Mouse (Mus musculus) neural tube, embryonic 14.5 days (tissue): ENCODE results near the gene Zfp963. TPM values are rescaled to one million over a fixed set of nuclear protein-coding genes. Genes with fewer than 3 reads are reported as not detected.

Experiments used
- ATAC-seq: fragments of 200-750 bp; cut with Nextera tagmentation; 2 replicates; pipeline ENCODE4 v1.8.0; 2017; ENCODE audit warnings: low read depth, mild to moderate bottlenecking, moderate TSS enrichment, moderate library complexity
- H3K27ac ChIP-seq: fragments of 300-500 bp; sonication (generic); 2 replicates; pipeline ENCODE4 v1.5.1; 2014; ENCODE audit warnings: low read depth, mild to moderate bottlenecking, control low read depth, low read length, moderate library complexity, mixed read lengths
- H3K27me3 ChIP-seq: fragments of 300-500 bp; sonication (generic); 2 replicates; pipeline ENCODE4 v1.6.1; 2014; ENCODE audit warnings: low read length; ENCODE audit not compliant: control insufficient read depth, insufficient read depth
- H3K36me3 ChIP-seq: fragments of 300-500 bp; sonication (generic); 2 replicates; pipeline ENCODE4 v1.6.1; 2014; ENCODE audit warnings: low read length, mixed read lengths; ENCODE audit not compliant: control insufficient read depth, insufficient read depth
- H3K4me1 ChIP-seq: fragments of 300-500 bp; sonication (generic); 2 replicates; pipeline ENCODE4 v1.6.1; 2014; ENCODE audit warnings: low read length; ENCODE audit not compliant: control insufficient read depth, insufficient read depth
- H3K4me2 ChIP-seq: fragments of 300-500 bp; sonication (generic); 2 replicates; pipeline ENCODE4 v1.6.1; 2014; ENCODE audit warnings: mild to moderate bottlenecking, low read depth, low read length, control low read depth
- H3K4me3 ChIP-seq: fragments of 300-500 bp; sonication (generic); 2 replicates; pipeline ENCODE4 v1.5.1; 2014; ENCODE audit warnings: low read depth, low read length, control low read depth, mixed read lengths
- H3K9ac ChIP-seq: fragments of 300-500 bp; sonication (generic); replicated peaks from 2 replicates; pipeline ENCODE4 v1.6.1; 2014; ENCODE audit warnings: low read depth, mild to moderate bottlenecking, control low read depth, low read length, mixed read lengths
- H3K9me3 ChIP-seq: fragments of 300-500 bp; sonication (generic); 2 replicates; pipeline ENCODE4 v1.6.1; 2016; ENCODE audit warnings: low read length; ENCODE audit not compliant: control insufficient read depth
- WGBS: fragments of 180-500 bp; shearing (Covaris S2); extraction: QIAGEN DNeasy Blood & Tissue Kit; methylation state at CpG from one replicate; pipeline ENCODE4 v1.1.7; 2014; 5-methylcytosine and 5-hydroxymethylcytosine counted together
- polyA plus RNA-seq: library from polyadenylated mRNA; unstranded; fragments of >200 nt; fragmentation: Nextera tagmentation; extraction: Ambion mirVana; gene quantifications from 2 replicates; pipeline ENCODE4 v1.2.1, GENCODE M21; 2014

Zfp963 gene
- polyA plus RNA-seq, 1 experiment from 2014 or later = 9.3 TPM

- ATAC-seq = 0 out of 2 replicates have a peak, but pooled peaks have one; percentile 22
- Histone ChIP-seq H3K27ac (no peak overlapping the region), H3K4me1 (no peaks in the 10 kb centered on the region), H3K36me3 (peaks cover 48% of the 10 kb centered on the region), H3K4me3 (no peak overlapping the region), H3K9me3 (0 out of 2 replicates have a peak, but pooled peaks cover 6% of the 10 kb centered on the region), H3K9ac (no peak overlapping the region), H3K4me2 (no peak overlapping the region), H3K27me3 (no peaks in the 10 kb centered on the region)
- 92% methylated on average over 4 of the region's 4 CpGs for WGBS
These were observed 12.2 kb upstream of the Zfp963 start for GRCm38 (mm10) chr8:69761814-69762445.

- Histone ChIP-seq H3K4me2 (no peak overlapping the region), H3K4me3 (no peak overlapping the region), H3K4me1 (no peaks in the 10 kb centered on the region), H3K27me3 (no peaks in the 10 kb centered on the region), H3K9me3 (no peaks in the 10 kb centered on the region), H3K36me3 (peaks cover 21% of the 10 kb centered on the region), H3K27ac (no peak overlapping the region), H3K9ac (no peak overlapping the region)
- WGBS = 98% methylated on average over 5 of the region's 5 CpGs
- no peak for ATAC-seq
These were observed 8.5 kb upstream of the Zfp963 start for GRCm38 (mm10) chr8:69758316-69758715.

GRCm38 (mm10) chr8:69752437-69752836 lies 2.7 kb upstream of the Zfp963 start:
- Histone ChIP-seq H3K27ac (no peak overlapping the region), H3K4me1 (peaks cover 5% of the 10 kb centered on the region)
- ATAC-seq = no peak

GRCm38 (mm10) chr8:69741231-69741630 lies 8.5 kb downstream of the Zfp963 start:
- 78% methylated on average over 2 of the region's 2 CpGs for WGBS
- Histone ChIP-seq H3K4me2 (no peak overlapping the region), H3K4me1 (no peaks in the 10 kb centered on the region), H3K9me3 (no peaks in the 10 kb centered on the region), H3K4me3 (no peak overlapping the region), H3K9ac (no peak overlapping the region), H3K27me3 (no peaks in the 10 kb centered on the region), H3K27ac (no peak overlapping the region), H3K36me3 (peaks cover 8% of the 10 kb centered on the region; the same call in 1 of the 2 replicates)
- ATAC-seq = no peak

More at GRCm38 (mm10) chr8:69752437-69752836, 2.7 kb upstream of the Zfp963 start:
- Histone ChIP-seq H3K4me3 (no peak overlapping the region), H3K9ac (no peak overlapping the region), H3K4me2 (no peak overlapping the region), H3K9me3 (no peaks in the 10 kb centered on the region), H3K36me3 (peaks cover 10% of the 10 kb centered on the region; the same call in 1 of the 2 replicates), H3K27me3 (no peaks in the 10 kb centered on the region)
- WGBS = 95% methylated on average over 2 of the region's 2 CpGs

DNA sequence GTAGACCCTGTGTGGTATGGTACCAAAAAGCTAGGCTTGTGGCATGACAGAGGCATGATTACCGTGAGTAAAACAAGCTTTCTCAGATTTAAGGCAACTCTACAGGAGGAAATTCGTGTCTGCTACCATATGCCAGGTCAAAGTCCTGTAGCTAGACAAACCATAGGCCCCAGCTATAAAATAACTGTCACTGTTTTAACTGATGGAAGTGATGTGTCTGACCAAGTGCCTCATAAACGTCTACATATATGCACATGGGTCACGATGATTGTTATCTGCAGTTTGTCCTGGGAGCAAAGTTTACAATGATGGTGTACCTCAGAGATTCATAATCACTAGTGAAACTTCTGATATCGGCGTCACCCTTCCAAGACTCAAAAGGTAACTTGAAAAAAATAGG lies 9.0 kb downstream of the Zfp963 start:
- 88% methylated on average over 6 of the region's 6 CpGs for WGBS
- H3K4me3 ChIP-seq = no peak overlapping the region
- H3K27me3 ChIP-seq = no peaks in the 10 kb centered on the region
- no peak overlapping the region for H3K9ac ChIP-seq
- no peak overlapping the region for H3K27ac ChIP-seq
- no peak for ATAC-seq
- no peaks in the 10 kb centered on the region for H3K9me3 ChIP-seq
- no peak overlapping the region for H3K4me2 ChIP-seq
- H3K4me1 ChIP-seq = no peaks in the 10 kb centered on the region
- peaks cover 8% of the 10 kb centered on the region; the same call in 1 of the 2 replicates for H3K36me3 ChIP-seq

- Histone ChIP-seq H3K27ac (no peak overlapping the region), H3K4me3 (no peak overlapping the region), H3K27me3 (no peaks in the 10 kb centered on the region), H3K36me3 (no peaks in the 10 kb centered on the region), H3K9me3 (no peaks in the 10 kb centered on the region), H3K4me1 (no peaks in the 10 kb centered on the region), H3K9ac (no peak overlapping the region), H3K4me2 (no peak overlapping the region)
- 77% methylated on average over 1 of the region's 1 CpGs for WGBS
- no peak for ATAC-seq
These were observed 14.3 kb downstream of the Zfp963 start for GRCm38 (mm10) chr8:69735495-69735894.

DNA sequence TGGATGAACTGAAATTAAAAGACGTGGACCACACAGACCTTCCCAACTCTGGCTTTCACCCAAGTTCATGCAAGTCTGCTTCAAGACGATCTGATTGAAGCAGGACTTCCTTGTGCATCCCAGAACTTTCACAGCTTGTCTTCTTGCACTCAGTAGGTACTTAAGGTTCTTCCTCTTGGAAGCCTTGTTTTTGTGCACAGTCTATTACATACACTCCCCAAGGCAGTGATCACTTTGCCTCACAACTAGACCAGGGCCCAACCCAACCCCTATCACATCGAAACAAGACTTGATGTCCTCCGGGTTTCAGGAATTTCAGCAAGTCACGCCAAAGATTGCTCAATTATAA lies 32.6 kb downstream of the Zfp963 start:
- Histone ChIP-seq H3K27ac (peak overlapping the region; percentile 46; the same call in 1 of the 2 replicates), H3K4me3 (peak overlapping the region; percentile 94; the same call in 1 of the 2 replicates), H3K27me3 (no peaks in the 10 kb centered on the region), H3K36me3 (no peaks in the 10 kb centered on the region), H3K9ac (no peak overlapping the region), H3K9me3 (no peaks in the 10 kb centered on the region), H3K4me1 (peaks cover 11% of the 10 kb centered on the region), H3K4me2 (peak overlapping the region; percentile 53)
- ATAC-seq = peak; percentile 23
- 48% methylated on average over 5 of the region's 5 CpGs for WGBS

DNA sequence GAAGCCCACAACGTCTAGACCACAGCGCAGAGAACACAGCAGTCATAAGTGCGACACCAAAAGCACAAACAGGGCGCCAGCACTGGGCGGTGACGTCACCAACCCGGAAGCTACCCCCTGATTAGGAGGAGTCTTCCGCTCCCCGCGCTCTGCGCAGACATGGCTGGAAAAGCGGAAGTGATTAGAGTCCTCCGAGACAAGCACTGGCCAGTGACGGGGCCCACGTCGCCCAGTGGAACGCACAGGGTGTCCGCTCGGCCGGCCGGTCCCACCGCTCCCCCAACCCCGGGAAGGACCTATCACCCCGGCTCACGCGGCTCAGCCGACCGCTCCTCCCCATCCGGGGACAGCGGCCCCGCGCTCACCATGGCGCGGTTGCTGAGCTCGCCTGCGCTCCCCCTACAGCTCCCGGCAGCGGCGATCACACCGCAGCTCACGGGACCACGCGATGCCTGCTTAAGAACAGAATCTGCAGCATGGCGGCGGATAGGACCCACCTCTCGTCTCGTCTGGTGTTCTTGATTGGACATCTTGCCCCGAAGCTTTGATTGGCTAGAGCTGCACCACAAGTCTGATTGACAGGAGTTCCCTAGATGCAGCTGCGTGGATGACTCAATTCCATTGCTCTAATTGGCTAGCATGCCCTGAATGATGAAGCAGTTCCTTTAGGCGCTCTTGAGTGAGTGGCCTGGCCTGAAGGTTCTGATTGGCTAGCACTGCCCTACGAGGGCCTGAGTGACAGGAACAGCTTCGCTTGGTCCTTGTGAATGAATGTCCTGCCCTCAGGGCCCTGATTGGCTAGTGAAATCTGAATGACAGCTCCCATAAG lies 33.2 kb downstream of the Zfp963 start:
- under 1% methylated on average over 49 of the region's 52 CpGs for WGBS
- H3K36me3 ChIP-seq = no peaks in the 10 kb centered on the region
- peak; percentile 99 for ATAC-seq

DNA sequence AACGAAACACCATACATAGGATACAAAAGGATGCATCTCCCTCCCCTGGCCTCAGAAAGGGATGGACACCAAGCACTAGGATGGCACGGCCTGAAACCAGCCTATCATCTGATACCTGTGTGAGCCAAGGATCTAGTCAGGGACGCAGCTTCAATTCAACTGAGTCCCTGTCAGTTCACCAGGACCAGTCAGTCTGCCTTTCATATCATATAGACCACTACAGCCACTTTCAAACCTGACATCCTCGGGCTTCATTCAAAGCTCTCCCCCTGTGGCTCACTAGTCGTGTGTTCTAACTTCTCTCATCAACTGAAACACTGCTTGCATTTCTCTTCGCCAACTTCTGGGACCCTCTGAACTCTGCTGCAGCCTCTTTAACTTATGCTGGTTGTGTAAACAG lies 34.4 kb downstream of the Zfp963 start:
- peak overlapping the region; percentile 37; the same call in 1 of the 2 replicates for H3K9ac ChIP-seq
- H3K27me3 ChIP-seq = no peaks in the 10 kb centered on the region
- H3K36me3 ChIP-seq = no peaks in the 10 kb centered on the region
- peaks cover 11% of the 10 kb centered on the region for H3K4me1 ChIP-seq
- peak overlapping the region; percentile 94 for H3K4me3 ChIP-seq
- H3K9me3 ChIP-seq = no peaks in the 10 kb centered on the region
- ATAC-seq = no peak
- 84% methylated on average over 6 of the region's 6 CpGs for WGBS
- H3K4me2 ChIP-seq = peak overlapping the region; percentile 53
- no peak overlapping the region for H3K27ac ChIP-seq

More for the DNA sequence above, 33.2 kb downstream of the Zfp963 start:
- Histone ChIP-seq H3K9ac (peak overlapping the region; percentile 93), H3K4me3 (peak overlapping the region; percentile 94), H3K4me1 (peaks cover 11% of the 10 kb centered on the region), H3K9me3 (no peaks in the 10 kb centered on the region), H3K4me2 (peak overlapping the region; percentile 53), H3K27me3 (no peaks in the 10 kb centered on the region), H3K27ac (peak overlapping the region; percentile 100)
